26 mouse cellular contexts compared by ENCODE assay signal in the genomic region with DNA sequence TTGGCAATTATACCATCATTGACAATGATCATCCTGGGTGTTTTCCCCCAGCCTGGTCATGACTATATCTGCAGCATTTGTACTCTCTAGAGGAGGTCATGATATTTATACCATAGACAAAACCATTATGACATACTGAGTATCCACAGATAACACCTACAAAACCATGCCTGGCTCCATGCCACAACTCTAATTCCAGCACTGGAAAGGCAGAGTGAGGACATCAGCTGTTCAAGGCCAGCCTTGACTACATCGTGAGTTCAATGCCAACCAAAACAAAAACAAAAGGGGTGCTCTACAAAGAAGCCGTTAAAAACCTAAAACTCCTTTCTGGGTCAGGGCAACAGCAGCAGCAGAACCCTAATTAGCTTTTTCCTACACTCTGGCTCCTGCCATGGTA.
DNase-seq lines count a peak whose midpoint lies in the region; ATAC-seq and TF ChIP-seq lines count a peak whose summit lies in the region.
"Had no signal": no experiment of that assay in that cellular context is flagged by ENCODE, and none has a peak within 500 bp of the region (broad histone marks: within the 10 kb centered on the region; RNA-seq: fewer than 3 reads in every experiment).

No protein-coding gene starts in this region.

- no peak for TF ChIP-seq CTCF in layer of hippocampus, adult 2 months (conservative IDR thresholded peaks at IDR 0.05)

- H3K4me2 ChIP-seq in forebrain, embryonic 14.5 days (ENCODE audit: low read length) = no peak overlapping the region
- H3K4me2 ChIP-seq: embryonic facial prominence, embryonic 12.5 days; embryonic facial prominence, embryonic 15.5 days; forebrain, embryonic 15.5 days; heart, embryonic 13.5 days; hindbrain, embryonic 14.5 days had no signal

- no peak overlapping the region for H3K4me3 ChIP-seq in layer of hippocampus, adult 2 months
- H3K4me3 ChIP-seq in forebrain, embryonic 14.5 days (ENCODE audit: low read depth, low read length) = no peak overlapping the region
- H3K4me3 ChIP-seq: embryonic facial prominence, embryonic 12.5 days; embryonic facial prominence, embryonic 15.5 days; forebrain, embryonic 15.5 days; heart, adult 2 months; heart, embryonic 10.5 days; heart, embryonic 13.5 days had no signal

- no peaks in the 10 kb centered on the region for H3K36me3 ChIP-seq in forebrain, embryonic 14.5 days (ENCODE audit: control insufficient read depth, insufficient read depth, low read length)
- H3K36me3 ChIP-seq: embryonic facial prominence, embryonic 12.5 days; embryonic facial prominence, embryonic 15.5 days; forebrain, embryonic 15.5 days; heart, embryonic 10.5 days; heart, embryonic 13.5 days had no signal

- 0 out of 2 replicates have a peak overlapping the region, but pooled peaks have one; percentile 2 for H3K27ac ChIP-seq in layer of hippocampus, adult 2 months
- H3K27ac ChIP-seq in forebrain, embryonic 14.5 days (ENCODE audit: low read depth, low read length) = no peak overlapping the region
- H3K27ac ChIP-seq: embryonic facial prominence, embryonic 12.5 days; embryonic facial prominence, embryonic 15.5 days; forebrain, embryonic 15.5 days; heart, adult 2 months; heart, embryonic 10.5 days; heart, embryonic 13.5 days; hindbrain, embryonic 14.5 days; hindbrain, postnatal 0 days had no signal

- no peak for ATAC-seq in forebrain, embryonic 14.5 days
- ATAC-seq in cerebellum, adult (ENCODE audit: insufficient number of reproducible peaks, low FRiP score, low TSS enrichment) = no peak
- ATAC-seq: activated CD4-positive, CD25-positive, alpha-beta regulatory T cell, adult 4 months; forebrain, embryonic 15.5 days; hindbrain, postnatal 0 days; inflammation-experienced regulatory T-cells, adult 6 months had no signal

- H3K4me1 ChIP-seq in forebrain, embryonic 14.5 days (ENCODE audit: control insufficient read depth, insufficient read depth, low read length) = no peaks in the 10 kb centered on the region
- H3K4me1 ChIP-seq: embryonic facial prominence, embryonic 12.5 days; embryonic facial prominence, embryonic 15.5 days; forebrain, embryonic 15.5 days had no signal

- H3K27me3 ChIP-seq in forebrain, embryonic 14.5 days (replicated peaks; ENCODE audit: control insufficient read depth, insufficient read depth, low read length) = no peaks in the 10 kb centered on the region
- H3K27me3 ChIP-seq: embryonic facial prominence, embryonic 12.5 days; embryonic facial prominence, embryonic 15.5 days; forebrain, embryonic 15.5 days; heart, embryonic 13.5 days had no signal

- DNase-seq in layer of hippocampus, adult 2 months (ENCODE audit: low spot score in 2 of 2) = no peak
- no peak for DNase-seq in layer of hippocampus, postnatal 25 days (ENCODE audit: extremely low spot score in 1 of 2, low spot score in 1 of 2)
- DNase-seq in testis, postnatal 10 days (ENCODE audit: low spot score) = peak; percentile 42
- no peak for DNase-seq in testis, postnatal 14 days (ENCODE audit: low spot score)
- DNase-seq in adrenal gland, postnatal 14 days = peak; percentile 67
- no peak for DNase-seq in forebrain, embryonic 14.5 days (ENCODE audit: low spot score)
- DNase-seq in right cerebral cortex, adult 2 months (ENCODE audit: low spot score in 2 of 2) = no peak
- DNase-seq: cerebellum, adult 11 months; cerebellum, adult 2 months; cerebellum, adult 9-11 months; cerebellum, postnatal 25 days; gastrocnemius, postnatal 10 days; gastrocnemius, postnatal 36 days; heart, adult 2 months; heart, postnatal 14 days; heart, postnatal 4 days had no signal

- no peaks in the 10 kb centered on the region for H3K9me3 ChIP-seq in forebrain, embryonic 14.5 days (replicated peaks; ENCODE audit: control insufficient read depth, low read length)
- H3K9me3 ChIP-seq: embryonic facial prominence, embryonic 12.5 days; embryonic facial prominence, embryonic 15.5 days; forebrain, embryonic 15.5 days; heart, embryonic 10.5 days; heart, embryonic 13.5 days had no signal

- H3K9ac ChIP-seq in forebrain, embryonic 14.5 days (ENCODE audit: low read length) = no peak overlapping the region
- H3K9ac ChIP-seq: embryonic facial prominence, embryonic 12.5 days; embryonic facial prominence, embryonic 15.5 days; forebrain, embryonic 15.5 days; heart, embryonic 13.5 days; hindbrain, embryonic 14.5 days had no signal

- WGBS in forebrain, embryonic 14.5 days = 58% methylated on average over 2 of the region's 2 CpGs

Comparison
In these comparisons a context has a peak if more than half of its experiments do, and no peak if none do; other contexts are left out.
1. DNase-seq: peak in testis, postnatal 10 days (single experiment) and adrenal gland, postnatal 14 days (single experiment); none in layer of hippocampus, adult 2 months (0 of 2), layer of hippocampus, postnatal 25 days (0 of 2), testis, postnatal 14 days (single experiment), forebrain, embryonic 14.5 days (single experiment) and right cerebral cortex, adult 2 months (0 of 2).